Mouse (Mus musculus): ENCODE measurements around the gene Cep97. TPM values are rescaled to one million over a fixed set of nuclear protein-coding genes. Genes with fewer than 3 reads are reported as not detected.
"Not testable (repeated sequence)": the region's sequence is repeated elsewhere in the genome, so short reads cannot be mapped to it uniquely, and the experiment has no call there.

Gene Cep97
- total RNA-seq, 2 experiments from 2014 or later, result 17.2 to 17.4 TPM

- DNase-seq, result no peak
Measured at GRCm38 (mm10) chr16:55889451-55889850, 45.2 kb downstream of the Cep97 start.

- DNase-seq, result no peak
Measured at GRCm38 (mm10) chr16:55888584-55888960, 46.1 kb downstream of the Cep97 start.

GRCm38 (mm10) chr16:55887814-55888583 lies 46.7 kb downstream of the Cep97 start:
- no peak for DNase-seq

GRCm38 (mm10) chr16:55884246-55884645 lies 50.4 kb downstream of the Cep97 start:
- DNase-seq, result no peak

- DNase-seq, result no peak
Measured at GRCm38 (mm10) chr16:55876025-55876424, 58.6 kb downstream of the Cep97 start.

- no peak for DNase-seq
Measured at GRCm38 (mm10) chr16:55863832-55864231, 70.8 kb downstream of the Cep97 start.

GRCm38 (mm10) chr16:55863149-55863815 lies 71.4 kb downstream of the Cep97 start:
- peak; percentile 56 to 61 for DNase-seq

- no peak for DNase-seq
Measured at GRCm38 (mm10) chr16:55861104-55861503, 73.6 kb downstream of the Cep97 start.

GRCm38 (mm10) chr16:55859421-55859820 lies 75.2 kb downstream of the Cep97 start:
- not testable (repeated sequence) for DNase-seq

GRCm38 (mm10) chr16:55858465-55858864 lies 76.2 kb downstream of the Cep97 start:
- DNase-seq, result peak; percentile 49 to 59

GRCm38 (mm10) chr16:55852943-55853727 lies 81.5 kb downstream of the Cep97 start:
- peak; percentile 54 to 56 for DNase-seq

- DNase-seq, result no peak
Measured at GRCm38 (mm10) chr16:55852515-55852914, 82.1 kb downstream of the Cep97 start.

GRCm38 (mm10) chr16:55850485-55850884 lies 84.2 kb downstream of the Cep97 start:
- no peak for DNase-seq

Other genes starting within 250 kb of the Cep97 start
- gene Nfkbiz, start 96.0 kb downstream of the Cep97 start, total RNA-seq (2021), result 1 to 10 TPM; 6.1 to 6.5 TPM
- gene Nxpe3, start 39.6 kb downstream of the Cep97 start, total RNA-seq (2021), result 10 to 100 TPM; 11.7 to 12.0 TPM
- 100 to 1,000 TPM; 392 to 411 TPM for gene Rpl24, start 31.4 kb upstream of the Cep97 start, total RNA-seq (2021)
- 10 to 100 TPM; 50.3 to 52.2 TPM for gene Zbtb11, start 39.0 kb upstream of the Cep97 start, total RNA-seq (2021)
- gene Pcnp, start 94.9 kb upstream of the Cep97 start, total RNA-seq (2021), result 100 to 1,000 TPM; 153 to 157 TPM
- gene Trmt10c, start 103.0 kb upstream of the Cep97 start, total RNA-seq (2021), result 10 to 100 TPM; 10.3 to 11.4 TPM
- 10 to 100 TPM; 50.3 to 51.2 TPM for gene Senp7, start 113.5 kb upstream of the Cep97 start, total RNA-seq (2021)

Data from layer of hippocampus, postnatal 36 days (tissue).